Mouse (Mus musculus): ENCODE data around the gene Tm4sf19. TPM values are rescaled to one million over a fixed set of nuclear protein-coding genes. Genes with fewer than 3 reads are reported as not detected.

Tm4sf19 gene
- polyA plus RNA-seq, 1 experiment, result 0.04 TPM

DNA sequence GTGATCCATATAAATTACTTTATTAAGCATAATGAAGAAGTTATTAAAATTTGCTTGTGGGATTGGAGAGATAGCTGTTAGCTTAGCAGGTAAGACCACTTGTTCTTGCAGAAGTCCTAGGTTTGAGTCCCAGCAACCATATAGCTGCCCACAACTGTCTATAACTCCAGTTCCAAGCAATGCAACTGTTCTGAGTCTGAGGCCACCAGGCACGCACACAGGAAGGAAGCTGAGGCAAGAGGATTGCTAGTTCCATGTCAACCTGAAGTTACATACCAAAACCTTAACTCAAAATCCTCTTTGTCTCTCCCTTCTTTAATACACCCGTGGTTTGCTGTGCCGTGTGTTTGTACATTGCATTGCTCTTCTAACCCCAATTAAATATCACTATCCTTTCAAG lies 9.4 kb upstream of the Tm4sf19 start:
- Histone ChIP-seq H3K79me2 (ENCODE audit: control insufficient read depth, insufficient read depth) (no peaks in the 10 kb centered on the region), H3K36me3 (ENCODE audit: control insufficient read depth, insufficient read depth) (peaks cover 33% of the 10 kb centered on the region), H3K4me2 (ENCODE audit: low read depth) (no peak overlapping the region), H3K27me3 (ENCODE audit: control insufficient read depth, insufficient read depth, insufficient read length) (no peaks in the 10 kb centered on the region), H3K4me3 (no peak overlapping the region), H3ac (ENCODE audit: control insufficient read depth, insufficient read length) (no peak overlapping the region)
- TF ChIP-seq MYOG (IDR thresholded peaks at IDR 0.05; ENCODE audit: control insufficient read depth in 1 of 3, insufficient read depth in 1 of 3, insufficient read length in 2 of 3, low read depth in 2 of 3), result no peak
- no peak for TF ChIP-seq SRF (IDR thresholded peaks at IDR 0.05; ENCODE audit: control insufficient read depth, insufficient read length, low read depth)
- no peak for TF ChIP-seq MAX (IDR thresholded peaks at IDR 0.05; ENCODE audit: low read depth)
- no peak for TF ChIP-seq E2F4 (IDR thresholded peaks at IDR 0.05; ENCODE audit: insufficient read depth)
- no peak for TF ChIP-seq MYOD1 (IDR thresholded peaks at IDR 0.05; ENCODE audit: control insufficient read depth in 1 of 3, insufficient read length in 2 of 3, low read depth in 2 of 3)
- TF ChIP-seq TCF12 (IDR thresholded peaks at IDR 0.05; ENCODE audit: insufficient read depth, poor library complexity, severe bottlenecking), result no peak
- TF ChIP-seq POLR2AphosphoS2 (IDR thresholded peaks at IDR 0.05; ENCODE audit: insufficient read length, low read depth), result no peak
- TF ChIP-seq USF1 (IDR thresholded peaks at IDR 0.05; ENCODE audit: low read depth), result no peak
- no peak for TF ChIP-seq POLR2A (IDR thresholded peaks at IDR 0.05; ENCODE audit: insufficient read length, low read depth)

- Histone ChIP-seq H3K4me2 (ENCODE audit: low read depth) (no peak overlapping the region), H3K36me3 (ENCODE audit: control insufficient read depth, insufficient read depth) (peaks cover 9% of the 10 kb centered on the region), H3K27me3 (ENCODE audit: control insufficient read depth, insufficient read depth, insufficient read length) (no peaks in the 10 kb centered on the region), H3K79me2 (ENCODE audit: control insufficient read depth, insufficient read depth) (no peaks in the 10 kb centered on the region), H3ac (ENCODE audit: control insufficient read depth, insufficient read length) (no peak overlapping the region), H3K4me3 (no peak overlapping the region)
- no peak for TF ChIP-seq POLR2A (IDR thresholded peaks at IDR 0.05; ENCODE audit: insufficient read length, low read depth)
- TF ChIP-seq TCF3 (IDR thresholded peaks at IDR 0.05; ENCODE audit: insufficient read length, low read depth), result no peak
- no peak for TF ChIP-seq REST (IDR thresholded peaks at IDR 0.05; ENCODE audit: insufficient read depth, insufficient read length)
- TF ChIP-seq MAX (IDR thresholded peaks at IDR 0.05; ENCODE audit: low read depth), result no peak
- no peak for TF ChIP-seq POLR2AphosphoS2 (IDR thresholded peaks at IDR 0.05; ENCODE audit: insufficient read length, low read depth)
- no peak for TF ChIP-seq MYOG (IDR thresholded peaks at IDR 0.05; ENCODE audit: control insufficient read depth in 1 of 3, insufficient read depth in 1 of 3, insufficient read length in 2 of 3, low read depth in 2 of 3)
- no peak for TF ChIP-seq CEBPB (IDR thresholded peaks at IDR 0.05; ENCODE audit: insufficient read depth, poor library complexity, severe bottlenecking)
- TF ChIP-seq TCF12 (IDR thresholded peaks at IDR 0.05; ENCODE audit: insufficient read depth, poor library complexity, severe bottlenecking), result no peak
- no peak for TF ChIP-seq MYOD1 (IDR thresholded peaks at IDR 0.05; ENCODE audit: control insufficient read depth in 1 of 3, insufficient read length in 2 of 3, low read depth in 2 of 3)
Measured at GRCm38 (mm10) chr16:32395679-32396540, 4.4 kb upstream of the Tm4sf19 start.

DNA sequence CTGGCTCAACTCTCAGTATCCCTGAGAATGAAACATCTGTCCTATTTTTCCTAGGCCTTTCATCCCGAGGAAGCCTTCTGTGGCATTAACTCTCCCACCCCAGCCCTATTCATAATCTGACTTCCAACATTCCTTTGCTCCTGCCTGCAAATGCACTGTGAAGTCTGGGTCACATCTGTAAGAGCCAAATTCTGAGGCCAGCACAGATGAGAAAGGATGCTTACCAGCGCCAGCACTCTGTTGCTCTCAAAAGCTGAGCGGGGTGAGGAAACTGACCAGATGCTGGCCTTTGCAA lies 3.8 kb upstream of the Tm4sf19 start:
- Histone ChIP-seq H3K27me3 (ENCODE audit: control insufficient read depth, insufficient read depth, insufficient read length) (no peaks in the 10 kb centered on the region), H3K36me3 (ENCODE audit: control insufficient read depth, insufficient read depth) (peaks cover 3% of the 10 kb centered on the region), H3K4me3 (no peak overlapping the region), H3K79me2 (ENCODE audit: control insufficient read depth, insufficient read depth) (no peaks in the 10 kb centered on the region), H3ac (ENCODE audit: control insufficient read depth, insufficient read length) (no peak overlapping the region), H3K4me2 (ENCODE audit: low read depth) (no peak overlapping the region)
- TF ChIP-seq MAX (IDR thresholded peaks at IDR 0.05; ENCODE audit: low read depth), result no peak
- no peak for TF ChIP-seq SRF (IDR thresholded peaks at IDR 0.05; ENCODE audit: control insufficient read depth, insufficient read length, low read depth)
- no peak for TF ChIP-seq CEBPB (IDR thresholded peaks at IDR 0.05; ENCODE audit: insufficient read depth, poor library complexity, severe bottlenecking)
- no peak for TF ChIP-seq MYOD1 (IDR thresholded peaks at IDR 0.05; ENCODE audit: control insufficient read depth in 1 of 3, insufficient read length in 2 of 3, low read depth in 2 of 3)
- no peak for TF ChIP-seq USF1 (IDR thresholded peaks at IDR 0.05; ENCODE audit: low read depth)
- TF ChIP-seq E2F4 (IDR thresholded peaks at IDR 0.05; ENCODE audit: insufficient read depth), result no peak
- TF ChIP-seq TCF3 (IDR thresholded peaks at IDR 0.05; ENCODE audit: insufficient read length, low read depth), result no peak
- TF ChIP-seq POLR2AphosphoS2 (IDR thresholded peaks at IDR 0.05; ENCODE audit: insufficient read length, low read depth), result no peak
- TF ChIP-seq MYOG (IDR thresholded peaks at IDR 0.05; ENCODE audit: control insufficient read depth in 1 of 3, insufficient read depth in 1 of 3, insufficient read length in 2 of 3, low read depth in 2 of 3), result no peak
- TF ChIP-seq POLR2A (IDR thresholded peaks at IDR 0.05; ENCODE audit: insufficient read length, low read depth), result no peak
- no peak for TF ChIP-seq REST (IDR thresholded peaks at IDR 0.05; ENCODE audit: insufficient read depth, insufficient read length)
- TF ChIP-seq TCF12 (IDR thresholded peaks at IDR 0.05; ENCODE audit: insufficient read depth, poor library complexity, severe bottlenecking), result no peak

GRCm38 (mm10) chr16:32398206-32398605 lies 2.1 kb upstream of the Tm4sf19 start:
- Histone ChIP-seq H3K36me3 (ENCODE audit: control insufficient read depth, insufficient read depth) (no peaks in the 10 kb centered on the region), H3ac (ENCODE audit: control insufficient read depth, insufficient read length) (no peak overlapping the region), H3K4me2 (ENCODE audit: low read depth) (no peak overlapping the region), H3K4me3 (no peak overlapping the region), H3K27me3 (ENCODE audit: control insufficient read depth, insufficient read depth, insufficient read length) (no peaks in the 10 kb centered on the region), H3K79me2 (ENCODE audit: control insufficient read depth, insufficient read depth) (no peaks in the 10 kb centered on the region)
- TF ChIP-seq POLR2A (IDR thresholded peaks at IDR 0.05; ENCODE audit: insufficient read length, low read depth) (no peak), SRF (IDR thresholded peaks at IDR 0.05; ENCODE audit: control insufficient read depth, insufficient read length, low read depth) (no peak), MYOG (IDR thresholded peaks at IDR 0.05; ENCODE audit: control insufficient read depth in 1 of 3, insufficient read depth in 1 of 3, insufficient read length in 2 of 3, low read depth in 2 of 3) (no peak), MYOD1 (IDR thresholded peaks at IDR 0.05; ENCODE audit: control insufficient read depth in 1 of 3, insufficient read length in 2 of 3, low read depth in 2 of 3) (no peak), CEBPB (IDR thresholded peaks at IDR 0.05; ENCODE audit: insufficient read depth, poor library complexity, severe bottlenecking) (no peak), REST (IDR thresholded peaks at IDR 0.05; ENCODE audit: insufficient read depth, insufficient read length) (no peak), E2F4 (IDR thresholded peaks at IDR 0.05; ENCODE audit: insufficient read depth) (no peak), POLR2AphosphoS2 (IDR thresholded peaks at IDR 0.05; ENCODE audit: insufficient read length, low read depth) (no peak), TCF3 (IDR thresholded peaks at IDR 0.05; ENCODE audit: insufficient read length, low read depth) (no peak), USF1 (IDR thresholded peaks at IDR 0.05; ENCODE audit: low read depth) (no peak)

Measured in myocyte (in vitro differentiated cells).